Mouse (Mus musculus): ENCODE data around the gene Olfr1215.
"Not testable (repeated sequence)": the region's sequence is repeated elsewhere in the genome, so short reads cannot be mapped to it uniquely, and the experiment has no call there.

Gene Olfr1215

DNA sequence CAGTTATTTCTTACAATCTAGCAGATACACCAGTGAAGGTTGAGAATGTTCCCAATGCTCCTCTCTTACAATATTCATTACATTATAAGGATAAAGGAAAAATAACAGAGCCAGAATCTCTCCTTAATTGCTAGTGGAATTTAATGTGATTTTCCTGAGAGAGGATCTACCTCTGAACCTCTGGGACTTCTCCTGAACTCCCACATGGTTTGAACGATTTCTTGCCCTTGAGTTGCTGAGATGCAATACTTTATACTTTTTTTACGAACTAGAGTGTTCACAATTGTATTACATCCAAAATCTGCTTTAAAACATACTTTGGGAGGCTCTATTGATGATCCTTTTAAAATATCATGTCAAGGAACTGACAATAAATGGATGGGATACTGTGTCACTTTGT is at the start of gene Olfr1215:
Gene Olfr1215, minus strand, starts transcription at position 101 of the 400 bp plus-strand sequence.
- DNase-seq (ENCODE audit: low read depth, low spot score): no peak

DNA sequence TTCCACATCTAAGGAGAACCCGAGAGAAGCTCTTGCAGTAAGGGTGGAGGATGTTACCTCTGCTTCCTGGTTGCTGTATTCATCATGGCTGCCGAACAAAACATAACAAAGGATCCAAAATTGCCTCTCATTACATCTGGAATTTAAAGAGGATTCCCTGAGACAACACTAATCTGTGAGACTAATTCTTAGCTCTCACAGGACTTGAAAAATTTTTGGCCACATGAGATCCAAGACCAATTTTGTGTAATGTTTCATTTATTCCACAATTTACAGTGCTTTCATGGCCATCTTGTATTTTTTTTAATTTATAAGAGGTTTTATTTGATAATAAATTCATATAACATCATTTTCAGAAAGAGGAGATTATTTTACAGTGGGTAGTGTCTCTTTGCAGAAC is 25.2 kb upstream of the Olfr1215 start, which contains the start of gene Olfr1217:
Gene Olfr1217, minus strand, starts transcription at position 101 of the 400 bp plus-strand sequence.
- no peak for DNase-seq (ENCODE audit: low read depth, low spot score)

- DNase-seq (ENCODE audit: low read depth, low spot score): not testable (repeated sequence)
Measured at GRCm38 (mm10) chr2:89021436-89021835, 14.7 kb upstream of the Olfr1215 start.

GRCm38 (mm10) chr2:89018240-89018639 is 11.5 kb upstream of the Olfr1215 start, which contains the start of gene Olfr1216:
Olfr1216 (minus strand) TSS chr2:89018340.
- DNase-seq (ENCODE audit: low read depth, low spot score): no peak

GRCm38 (mm10) chr2:88992553-88992952 is 14.2 kb downstream of the Olfr1215 start, which contains the start of gene Olfr1214:
Olfr1214 (minus strand) TSS chr2:88992653.
- no peak for DNase-seq (ENCODE audit: low read depth, low spot score)

DNA sequence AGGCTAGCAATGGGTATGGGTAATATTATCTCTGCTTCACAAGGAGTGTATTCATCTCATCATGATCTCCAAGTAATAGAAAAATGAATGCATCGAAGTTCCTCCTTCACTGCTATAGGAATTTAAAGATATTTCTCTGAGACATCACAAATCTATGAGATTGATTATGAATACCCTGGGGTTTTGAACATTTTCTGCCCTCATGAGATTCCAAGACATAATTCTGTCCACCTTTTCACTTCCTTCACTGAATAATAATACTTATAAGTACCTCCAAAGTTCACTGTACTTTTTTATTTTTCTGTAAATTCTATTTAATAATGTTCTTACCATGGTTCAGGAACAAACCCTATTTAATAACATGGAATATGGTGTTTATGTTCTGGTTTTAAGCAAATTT is 26.6 kb downstream of the Olfr1215 start, which contains the start of gene Gm13762:
Gene Gm13762, minus strand, starts transcription at position 101 of the 400 bp plus-strand sequence.
- DNase-seq (ENCODE audit: low read depth, low spot score): no peak

- no peak for DNase-seq (ENCODE audit: low read depth, low spot score)
Measured at GRCm38 (mm10) chr2:88953669-88954068, 53.1 kb downstream of the Olfr1215 start, which contains the start of gene Olfr1212. Olfr1212 (plus strand) TSS chr2:88953969.
